28 mouse cellular contexts compared by ENCODE assay signal in genomic region chr4:119614724-119615123, GRCm38 (mm10). TPM values are rescaled to one million over a fixed set of nuclear protein-coding genes. Genes with fewer than 3 reads are reported as not detected.
"Had no signal": no experiment of that assay in that cellular context is flagged by ENCODE, and none has a peak within 500 bp of the region (broad histone marks: within the 10 kb centered on the region; RNA-seq: fewer than 3 reads in every experiment).

No protein-coding gene starts in this region.

- H3K9ac ChIP-seq: limb, embryonic 13.5 days; liver, embryonic 12.5 days; liver, embryonic 15.5 days; neural tube, embryonic 13.5 days; stomach, embryonic 15.5 days had no signal

- ATAC-seq: liver, embryonic 12.5 days; lung, postnatal 0 days had no signal

- H3K4me1 ChIP-seq: stomach, embryonic 15.5 days had no signal

- H3K27ac ChIP-seq: kidney, postnatal 0 days; layer of hippocampus, adult 2 months; limb, embryonic 10.5 days; limb, embryonic 13.5 days; liver, embryonic 12.5 days; neural tube, embryonic 13.5 days; stomach, embryonic 15.5 days had no signal

- DNase-seq: kidney, adult 2 months; kidney, postnatal 25 days; layer of hippocampus, adult 9-11 months; liver; lung, adult 18-20 months; midbrain, embryonic 14.5 days; retina, postnatal 1 day; right cerebral cortex, postnatal 25 days; spleen, adult 18-20 months; thymus, postnatal 25 days had no signal

- H3K4me2 ChIP-seq: limb, embryonic 13.5 days; liver, embryonic 12.5 days; liver, embryonic 15.5 days; neural tube, embryonic 13.5 days; stomach, embryonic 15.5 days had no signal

- H3K9me3 ChIP-seq: limb, embryonic 10.5 days; limb, embryonic 13.5 days; liver, embryonic 12.5 days; liver, embryonic 15.5 days; neural tube, embryonic 13.5 days; stomach, embryonic 15.5 days had no signal

- H3K4me3 ChIP-seq: layer of hippocampus, adult 2 months; limb, embryonic 10.5 days; limb, embryonic 13.5 days; liver, embryonic 12.5 days; liver, embryonic 15.5 days; myocyte; neural tube, embryonic 13.5 days; stomach, embryonic 15.5 days had no signal

- H3K27me3 ChIP-seq: limb, embryonic 13.5 days; liver, embryonic 12.5 days; liver, embryonic 15.5 days; neural tube, embryonic 13.5 days; stomach, embryonic 15.5 days had no signal

RNA-seq across cellular contexts. Expression of gene Guca2a, which starts 22.8 kb away (rescaled TPM):
- total RNA-seq: layer of hippocampus, adult 2 months; layer of hippocampus, postnatal 25 days; left cerebral cortex, adult 18-20 months; left cerebral cortex, postnatal 25 days; megakaryocyte, adult 5-6 weeks; monocyte, adult 5-6 weeks; neutrophil, adult 5-6 weeks had no signal
- polyA plus RNA-seq: limb, embryonic 10.5 days; limb, embryonic 13.5 days; liver, embryonic 12.5 days; liver, embryonic 15.5 days; macrophage; midbrain, embryonic 14.5 days; myocyte; neural tube, embryonic 13.5 days; thymus, postnatal 0 days had no signal

RNA-seq across cellular contexts. Expression of gene Guca2b, which starts 44.0 kb away (rescaled TPM):
- total RNA-seq: layer of hippocampus, adult 2 months; layer of hippocampus, postnatal 25 days; left cerebral cortex, adult 18-20 months; left cerebral cortex, postnatal 25 days; megakaryocyte, adult 5-6 weeks; monocyte, adult 5-6 weeks; neutrophil, adult 5-6 weeks had no signal
- polyA plus RNA-seq: limb, embryonic 10.5 days; limb, embryonic 13.5 days; lung, postnatal 0 days; macrophage; midbrain, embryonic 14.5 days; myocyte; neural tube, embryonic 13.5 days had no signal
